Mouse (Mus musculus) heart, adult 2 months (tissue): ENCODE measurements at regions not wholly inside any gene's neighbourhood (a gene's known extent, or its start where the extent isn't known, plus 50 kb on each side); places are given as distances from the start of the nearest gene placed in this dataset.
A peak's percentile ranks its signal among the peaks of the same experiment; 100 is the strongest.

Experiments used
- DNase-seq, 2 experiments: peaks; one replicate each; pipeline ENCODE4 v3.0.0; 2021
- H3K27ac ChIP-seq: fragments of 200-600 bp; 2 replicates; pipeline ENCODE4 v1.8.1; 2022
- H3K27me3 ChIP-seq: fragments of 200-500 bp; 2 replicates; pipeline ENCODE4 v1.6.1; 2012; ENCODE audit warnings: mild to moderate bottlenecking, low read length, inconsistent platforms, mixed read lengths; ENCODE audit not compliant: control insufficient read depth, insufficient read depth
- H3K36me3 ChIP-seq: fragments of 200-500 bp; 2 replicates; pipeline ENCODE4 v1.6.1; 2012; ENCODE audit warnings: low read length, inconsistent platforms; ENCODE audit not compliant: control insufficient read depth, insufficient read depth
- H3K4me1 ChIP-seq: fragments of 200-500 bp; 2 replicates; pipeline ENCODE4 v1.6.1; 2011; ENCODE audit warnings: low read length; ENCODE audit not compliant: control insufficient read depth, insufficient read depth
- H3K4me3 ChIP-seq: fragments of 200-600 bp; 2 replicates; pipeline ENCODE4 v1.8.1; 2022
- H3K79me2 ChIP-seq: fragments of 200-500 bp; replicated peaks from 2 replicates; pipeline ENCODE4 v1.6.1; 2012; ENCODE audit warnings: mild to moderate bottlenecking, inconsistent platforms, low read length, moderate library complexity, mixed read lengths; ENCODE audit not compliant: control insufficient read depth, insufficient read depth
- H3K9ac ChIP-seq: fragments of 200-500 bp; 2 replicates; pipeline ENCODE4 v1.6.1; 2012; ENCODE audit warnings: low read depth, mild to moderate bottlenecking, control low read depth, inconsistent platforms, low read length, mixed read lengths
- CTCF ChIP-seq: fragments of 200-600 bp; IDR thresholded peaks from 2 replicates; pipeline ENCODE4 v1.8.1; 2022; ENCODE audit warnings: antibody characterized with exemption, mild to moderate bottlenecking, moderate library complexity
- EP300 ChIP-seq: fragments of 200-500 bp; IDR thresholded peaks from 2 replicates; pipeline ENCODE4 v1.6.1; 2011; ENCODE audit warnings: low read depth, low read length, control low read depth; ENCODE audit not compliant: insufficient read depth
- POLR2A ChIP-seq: fragments of 200-500 bp; IDR thresholded peaks from 2 replicates; pipeline ENCODE4 v1.6.1; 2011; ENCODE audit warnings: mild to moderate bottlenecking, low read depth, low read length, control low read depth; ENCODE audit not compliant: insufficient read depth
- WGBS: fragments of 180-500 bp; shearing (Covaris S2); methylation state at CpG from one replicate; pipeline ENCODE4 v1.1.7; 2018; 5-methylcytosine and 5-hydroxymethylcytosine counted together
- intact Hi-C: fragments of 180-260 bp; cut with DNase I; formaldehyde crosslinking; loops from one replicate; pipeline ENCODE4 v1.15.1; 2025

DNA sequence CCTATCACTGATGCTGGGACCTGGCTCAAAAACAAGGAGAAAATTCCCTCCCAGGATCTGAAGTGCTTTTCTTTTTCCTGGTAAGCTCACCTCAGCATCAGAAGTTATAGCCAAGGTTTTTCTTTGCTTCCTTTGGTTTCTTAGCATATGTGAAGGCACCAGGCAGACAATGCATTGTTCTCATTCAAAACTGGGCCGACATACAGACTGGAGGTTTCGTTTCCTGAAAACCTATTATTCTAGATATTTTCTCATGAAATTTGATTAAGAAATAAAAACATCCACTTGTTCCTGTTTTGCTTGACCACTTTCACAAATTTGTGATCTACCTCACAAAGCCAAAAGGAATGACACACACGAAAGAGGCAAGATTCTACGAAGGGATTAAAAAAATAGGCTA lies 308.7 kb downstream of the Inhba start:
- H3K4me1 ChIP-seq, result no peaks in the 10 kb centered on the region
- TF ChIP-seq EP300 (no peak), CTCF (no peak), POLR2A (no peak)
- H3K79me2 ChIP-seq, result no peaks in the 10 kb centered on the region
- H3K36me3 ChIP-seq, result no peaks in the 10 kb centered on the region
- no peak overlapping the region for H3K4me3 ChIP-seq
- no peak overlapping the region for H3K9ac ChIP-seq
- DNase-seq, result no peak
- no peak overlapping the region for H3K27ac ChIP-seq
- H3K27me3 ChIP-seq, result no peaks in the 10 kb centered on the region
- WGBS, result 71% methylated on average over 4 of the region's 4 CpGs
- intact Hi-C loops, result no loop called here

DNA sequence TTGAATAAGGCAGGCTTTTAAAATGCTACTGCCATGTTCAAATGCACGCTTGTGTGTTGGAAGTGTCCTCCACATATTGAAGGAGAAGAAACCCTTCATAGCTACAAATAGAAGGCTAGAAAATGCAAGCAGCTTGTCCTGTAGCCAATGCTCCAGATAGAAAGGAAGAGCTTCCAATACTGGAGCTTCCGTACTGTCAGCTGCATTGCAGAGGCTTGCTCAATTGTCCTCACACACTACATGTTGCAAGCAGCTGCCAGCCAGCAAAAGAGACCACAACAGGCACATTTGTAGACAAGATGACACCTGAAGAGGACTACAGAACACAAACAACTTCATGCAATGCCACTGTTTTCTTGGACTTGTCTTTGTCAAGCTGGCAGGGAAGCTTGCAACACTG lies 314.0 kb downstream of the Inhba start:
- DNase-seq, result no peak
- Histone ChIP-seq H3K4me1 (no peaks in the 10 kb centered on the region), H3K4me3 (no peak overlapping the region), H3K27me3 (no peaks in the 10 kb centered on the region), H3K27ac (no peak overlapping the region), H3K79me2 (no peaks in the 10 kb centered on the region), H3K9ac (no peak overlapping the region), H3K36me3 (no peaks in the 10 kb centered on the region)
- WGBS, result 74% methylated on average over 2 of the region's 2 CpGs
- intact Hi-C loops, result no loop called here
- TF ChIP-seq EP300, result no peak
- no peak for TF ChIP-seq POLR2A
- TF ChIP-seq CTCF, result no peak

DNA sequence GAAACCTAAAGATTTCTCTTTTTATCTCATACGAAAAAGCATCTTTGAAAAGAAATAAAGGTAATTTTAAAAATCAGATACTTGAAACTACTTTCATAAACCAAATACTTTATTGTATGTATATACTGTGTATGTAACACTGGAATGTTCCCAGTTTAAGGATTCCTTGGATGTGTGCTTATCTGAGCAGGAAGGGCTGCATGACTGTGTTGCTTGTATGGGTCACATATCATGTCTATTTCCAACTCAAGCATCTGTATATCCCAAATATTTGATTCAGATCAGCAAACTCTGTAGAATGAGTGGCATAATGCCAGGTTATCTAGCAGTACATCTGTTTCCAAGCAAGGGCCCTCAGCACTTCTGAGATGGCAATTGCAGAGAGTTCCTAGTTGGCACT lies 330.1 kb downstream of the Inhba start:
- no peak overlapping the region for H3K27ac ChIP-seq
- H3K27me3 ChIP-seq, result no peaks in the 10 kb centered on the region
- intact Hi-C loops, result no loop called here
- DNase-seq, result no peak
- H3K4me1 ChIP-seq, result no peaks in the 10 kb centered on the region
- WGBS, result 91% methylated on average over 1 of the region's 1 CpGs
- H3K9ac ChIP-seq, result no peak overlapping the region
- H3K4me3 ChIP-seq, result no peak overlapping the region
- no peaks in the 10 kb centered on the region for H3K79me2 ChIP-seq
- no peaks in the 10 kb centered on the region for H3K36me3 ChIP-seq
- TF ChIP-seq EP300 (no peak), CTCF (no peak), POLR2A (no peak)

DNA sequence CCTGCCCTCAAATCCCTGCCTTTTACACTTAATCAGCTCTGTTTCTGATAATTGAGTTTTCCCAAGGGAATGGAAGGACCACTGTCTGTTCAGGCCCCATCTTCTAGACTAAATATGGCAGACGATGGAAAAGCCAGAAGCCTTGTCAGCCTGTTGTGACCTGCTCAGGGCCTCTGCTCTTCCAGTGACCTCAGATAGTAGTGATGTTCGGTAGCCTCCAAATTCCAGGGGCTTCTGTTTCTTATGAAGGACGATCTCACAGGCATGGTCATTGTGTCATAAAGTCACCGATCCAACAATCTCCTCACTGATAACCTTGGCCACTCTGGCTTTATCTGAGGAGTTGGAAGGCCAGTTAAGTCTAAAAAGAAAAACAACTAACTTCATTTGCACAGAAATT lies 330.5 kb downstream of the Inhba start:
- Histone ChIP-seq H3K79me2 (no peaks in the 10 kb centered on the region), H3K36me3 (no peaks in the 10 kb centered on the region), H3K4me3 (no peak overlapping the region), H3K4me1 (no peaks in the 10 kb centered on the region), H3K27me3 (no peaks in the 10 kb centered on the region), H3K27ac (no peak overlapping the region), H3K9ac (no peak overlapping the region)
- no peak for TF ChIP-seq CTCF
- no peak for TF ChIP-seq EP300
- TF ChIP-seq POLR2A, result no peak
- intact Hi-C loops, result no loop called here
- 34% methylated on average over 4 of the region's 4 CpGs for WGBS
- DNase-seq, result no peak

DNA sequence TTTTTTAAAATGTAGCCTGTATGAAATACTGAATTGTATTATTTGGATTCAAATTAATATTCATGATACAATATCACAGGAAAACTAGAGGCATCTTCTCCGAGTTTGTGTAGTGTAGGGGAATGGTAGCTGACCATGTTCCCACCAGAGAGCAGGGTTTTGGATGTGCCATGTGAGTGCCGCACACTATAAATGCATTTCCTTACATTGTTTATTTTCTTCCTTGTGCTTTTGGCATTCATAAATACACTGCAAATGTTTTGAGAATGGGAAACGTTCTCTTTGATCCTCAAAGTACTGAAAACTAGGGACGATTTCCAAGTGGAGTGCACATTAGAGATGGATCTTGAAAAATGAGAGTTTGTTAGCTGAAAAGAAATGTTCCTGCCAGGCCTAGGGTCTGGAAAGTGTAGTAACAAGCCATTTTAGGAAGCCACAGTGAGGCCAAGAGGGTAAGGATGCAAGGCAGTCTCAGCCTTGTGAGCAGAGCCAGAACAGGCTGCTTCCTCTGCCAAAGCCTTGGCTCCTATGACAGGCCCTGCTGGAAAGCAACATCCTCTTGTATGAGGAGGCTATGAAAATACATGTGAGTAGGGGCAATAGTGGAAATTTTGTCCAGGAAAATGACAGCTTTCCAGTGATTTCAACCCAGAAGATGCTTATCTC lies 331.8 kb downstream of the Inhba start:
- TF ChIP-seq POLR2A (no peak), CTCF (no peak), EP300 (no peak)
- no peaks in the 10 kb centered on the region for H3K4me1 ChIP-seq
- H3K27me3 ChIP-seq, result no peaks in the 10 kb centered on the region
- WGBS, result 71% methylated on average over 4 of the region's 4 CpGs
- DNase-seq, result peak in 1 of 2 experiments; percentile 8
- intact Hi-C loops, result no loop called here
- H3K27ac ChIP-seq, result no peak overlapping the region
- H3K4me3 ChIP-seq, result no peak overlapping the region
- no peak overlapping the region for H3K9ac ChIP-seq
- H3K36me3 ChIP-seq, result no peaks in the 10 kb centered on the region
- H3K79me2 ChIP-seq, result no peaks in the 10 kb centered on the region

DNA sequence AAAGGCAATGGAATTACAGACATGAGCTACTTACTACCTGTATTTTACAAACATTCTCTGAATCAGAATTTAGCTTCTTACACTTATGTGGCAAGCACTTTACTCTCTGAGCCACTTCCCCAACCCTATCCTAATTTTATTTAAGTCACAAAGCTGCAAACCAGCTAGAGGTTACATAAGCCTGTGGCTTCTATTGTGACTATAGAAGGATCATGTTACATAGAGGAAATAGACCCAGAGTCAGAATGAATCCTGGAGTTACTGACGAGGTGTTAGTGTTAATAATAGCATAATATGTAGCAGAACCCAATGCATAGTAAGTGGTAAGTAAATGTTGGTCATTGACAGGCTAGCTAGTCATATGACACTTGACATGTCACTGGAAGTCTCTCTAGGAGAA lies 337.7 kb downstream of the Inhba start:
- no peak overlapping the region for H3K27ac ChIP-seq
- no peak overlapping the region for H3K9ac ChIP-seq
- H3K4me3 ChIP-seq, result no peak overlapping the region
- DNase-seq, result no peak
- no peaks in the 10 kb centered on the region for H3K4me1 ChIP-seq
- intact Hi-C loops, result no loop called here
- WGBS, result 30% methylated on average over 1 of the region's 1 CpGs
- TF ChIP-seq EP300 (no peak), POLR2A (no peak), CTCF (no peak)
- no peaks in the 10 kb centered on the region for H3K27me3 ChIP-seq
- H3K36me3 ChIP-seq, result no peaks in the 10 kb centered on the region
- H3K79me2 ChIP-seq, result no peaks in the 10 kb centered on the region
